Mouse (Mus musculus): ENCODE data around the gene Itga2. TPM values are rescaled to one million over a fixed set of nuclear protein-coding genes. Genes with fewer than 3 reads are reported as not detected.

Itga2 gene
- total RNA-seq, 2 experiments from 2014 or later = 4.5 to 7.5 TPM

DNA sequence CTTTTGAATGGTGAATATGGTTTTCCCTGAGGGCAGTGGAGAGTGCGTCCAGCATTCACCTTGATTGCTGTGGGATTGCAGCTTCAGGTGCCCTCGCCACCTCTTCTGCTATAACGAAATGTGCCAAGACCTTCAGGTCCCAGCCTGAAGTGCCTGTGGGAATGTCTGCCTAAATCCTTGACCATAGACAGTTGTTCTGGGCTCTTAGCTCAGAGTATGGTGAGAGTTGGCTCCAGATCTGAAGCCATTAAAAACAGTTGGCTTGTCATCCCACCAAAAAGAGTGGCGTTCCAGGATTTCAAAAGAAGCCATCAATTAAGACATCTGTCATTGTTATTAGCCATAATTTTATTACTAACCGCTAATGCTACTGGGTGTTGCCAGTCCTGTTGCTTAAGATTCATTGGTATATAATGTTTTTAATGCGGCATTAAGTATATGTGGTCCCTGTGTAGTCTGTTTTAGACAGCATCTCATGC, 106.5 kb downstream of the Itga2 start:
- DNase-seq (ENCODE audit: low spot score in 2 of 2) = no peak

DNA sequence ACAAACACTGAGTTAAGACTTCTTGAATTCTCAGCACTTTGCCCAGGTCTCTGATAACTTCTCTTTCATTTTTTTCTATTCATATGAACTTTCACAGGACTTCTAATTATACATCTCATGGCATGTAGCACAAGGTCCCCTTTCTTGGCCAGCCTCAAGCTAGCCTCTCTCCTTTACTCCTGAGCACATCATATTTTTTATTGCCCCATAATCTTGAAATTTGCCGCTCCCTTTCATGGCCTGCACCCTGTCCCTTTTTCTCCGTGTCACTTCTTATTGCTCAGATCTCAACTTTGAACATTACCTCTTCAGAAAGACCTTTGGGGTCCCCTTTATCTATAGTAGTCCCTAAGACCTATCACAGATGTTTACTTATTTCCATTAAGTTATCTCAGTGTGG, 109.0 kb downstream of the Itga2 start:
- no peak for DNase-seq (ENCODE audit: low spot score in 2 of 2)

DNA sequence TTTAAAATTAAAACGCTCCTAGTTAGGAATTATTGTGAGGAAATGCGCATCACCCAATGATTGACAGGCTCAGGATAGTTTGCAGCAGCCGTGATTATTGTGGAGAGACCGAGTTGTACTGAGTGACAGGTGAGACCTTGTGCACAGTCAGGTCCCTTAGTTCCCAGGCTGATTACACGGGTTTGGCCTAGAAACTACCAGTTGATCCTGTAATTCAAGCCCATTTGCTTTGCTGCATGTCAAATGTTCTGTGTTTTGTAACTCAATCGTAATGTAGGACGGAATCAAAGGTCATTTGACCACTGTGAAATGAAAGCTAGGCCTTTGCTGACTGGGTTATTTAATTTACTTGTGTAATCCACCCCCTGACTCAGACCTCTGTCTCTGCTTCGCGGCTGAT, 113.4 kb downstream of the Itga2 start:
- no peak for DNase-seq (ENCODE audit: low spot score in 2 of 2)

DNA sequence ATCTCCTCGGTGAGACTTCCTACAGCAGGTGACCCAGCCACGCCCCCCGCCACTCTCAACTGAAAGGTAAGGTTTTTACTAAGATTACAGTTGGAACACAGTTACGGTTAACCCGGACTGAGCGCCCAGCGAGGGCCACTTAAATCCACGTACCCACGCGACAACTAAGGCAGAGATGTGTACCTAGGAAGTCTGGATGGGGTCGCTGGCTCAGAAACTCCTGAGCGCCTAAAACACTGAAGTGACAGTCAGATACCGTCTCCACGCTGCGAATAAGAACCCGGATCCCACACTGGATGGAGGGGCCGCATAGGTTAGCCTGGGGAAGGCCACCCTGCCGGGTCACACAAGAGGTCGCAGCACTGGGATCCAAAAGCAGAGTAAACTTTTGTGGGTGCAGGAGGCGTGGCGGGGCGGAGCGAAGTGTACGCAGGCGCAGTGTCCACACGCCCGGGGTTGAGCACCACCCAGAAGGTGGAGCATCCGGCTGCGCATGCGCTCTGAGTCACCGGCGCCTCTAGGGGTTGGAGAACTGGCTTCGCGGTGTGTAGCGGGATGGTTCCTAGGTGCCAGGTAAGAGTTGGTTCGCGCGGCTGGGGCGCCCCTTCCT, 114.0 kb downstream of the Itga2 start, which contains the start of gene Mocs2:
Gene Mocs2 (plus strand): TSS at position 486 of the 610 bp plus-strand sequence.
- peak; percentile 89 for DNase-seq (ENCODE audit: low spot score in 2 of 2)

DNA sequence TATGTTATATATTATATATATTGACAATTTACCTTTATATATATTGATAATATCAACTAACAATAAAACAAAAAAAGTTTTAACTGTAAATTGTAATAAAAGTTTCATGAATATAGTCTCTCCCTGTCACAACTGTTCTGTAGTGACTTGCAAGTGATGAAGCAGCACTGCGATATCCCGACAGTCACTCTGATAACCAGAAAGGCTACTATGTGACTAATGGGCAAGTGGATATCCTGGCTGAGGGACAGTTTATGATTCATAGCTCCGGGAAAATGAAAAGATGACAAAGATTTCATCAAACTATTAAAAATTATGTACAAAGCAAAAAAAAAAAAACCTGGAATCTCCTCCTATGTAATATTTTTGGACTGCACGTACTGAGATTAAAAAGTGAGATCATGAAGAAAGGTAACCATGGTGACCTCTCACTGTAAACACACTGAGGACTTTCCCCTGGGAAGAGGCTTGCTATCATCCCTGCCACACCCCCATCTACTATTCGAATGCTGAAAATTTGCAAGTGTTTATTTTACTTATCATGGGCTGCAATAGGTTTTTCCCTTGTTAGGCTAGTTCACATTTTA, 122.2 kb downstream of the Itga2 start:
- DNase-seq (ENCODE audit: low spot score in 2 of 2) = no peak

DNA sequence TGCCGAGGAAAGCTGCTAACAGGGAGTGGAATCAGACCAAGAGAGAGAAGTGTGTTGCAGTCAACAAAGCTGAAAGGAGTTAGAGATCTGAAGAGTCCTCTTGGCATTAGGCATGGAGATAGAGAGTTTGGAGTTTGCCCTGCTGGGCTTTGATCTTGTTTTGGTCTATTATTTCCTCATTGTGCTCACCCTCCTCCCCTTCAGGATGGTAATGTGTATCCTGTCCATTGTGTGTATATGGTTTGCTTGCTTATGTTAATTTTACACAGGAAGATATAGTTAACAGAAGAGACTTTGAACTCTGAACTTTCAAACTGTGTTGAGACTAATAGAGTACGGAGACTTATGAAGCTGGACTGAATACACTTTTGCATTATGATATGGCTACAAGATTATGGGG, 128.9 kb downstream of the Itga2 start:
- no peak for DNase-seq (ENCODE audit: low spot score in 2 of 2)

DNA sequence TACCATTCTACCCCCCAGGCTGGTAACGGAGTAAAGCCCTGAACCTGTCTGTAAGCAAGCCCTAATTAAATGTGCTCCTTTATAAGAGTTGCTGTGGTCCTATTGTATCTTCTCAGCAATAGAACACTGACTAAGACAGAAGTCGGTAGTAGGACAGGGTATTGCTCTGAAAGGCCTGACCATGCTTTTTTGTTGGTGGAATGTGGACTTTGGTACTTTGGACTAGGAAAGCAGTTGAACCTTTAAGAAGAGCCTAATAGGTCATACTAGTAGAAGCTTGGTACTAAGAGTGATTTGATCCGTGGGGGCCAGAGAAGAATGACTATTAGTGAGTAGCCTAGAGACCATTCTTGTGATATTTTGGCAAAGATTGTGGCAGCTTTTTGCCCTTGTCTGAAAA, 130.0 kb downstream of the Itga2 start:
- no peak for DNase-seq (ENCODE audit: low spot score in 2 of 2)

DNA sequence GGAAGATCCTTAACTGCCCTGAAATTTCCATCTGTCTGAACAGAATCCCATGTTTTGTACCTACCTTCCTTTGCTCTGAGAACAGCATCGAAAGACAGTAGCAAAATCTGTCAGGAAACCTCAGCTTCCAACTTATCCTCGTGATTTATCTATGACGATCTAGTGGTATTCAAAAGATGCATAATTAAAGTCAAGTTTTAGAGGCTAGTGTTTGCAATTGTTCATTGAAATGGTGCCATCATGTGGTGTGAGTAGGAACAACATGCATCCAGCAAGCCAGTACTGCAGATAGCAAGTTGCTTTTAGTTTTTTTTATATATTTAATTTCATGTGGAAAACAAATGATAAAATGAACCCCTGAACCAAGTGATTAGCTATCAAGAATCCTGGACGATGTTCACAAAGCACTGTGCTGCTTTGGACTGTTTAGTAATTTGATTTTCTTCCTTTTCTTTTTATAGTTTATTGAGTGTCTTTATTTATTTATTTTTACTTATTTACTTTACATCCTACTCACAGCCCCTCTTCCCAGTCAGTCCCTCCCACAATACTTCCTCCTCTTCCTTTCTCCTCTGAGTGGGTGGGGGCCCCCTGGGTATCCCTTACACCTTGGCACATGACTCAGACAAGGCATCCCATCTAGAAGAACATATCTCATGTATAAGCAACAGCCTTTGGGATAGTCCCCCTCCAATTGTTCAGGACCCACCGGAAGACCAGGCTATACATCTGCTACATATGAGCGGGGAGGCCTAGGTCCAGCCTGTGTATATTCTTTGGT, 138.5 kb downstream of the Itga2 start:
- DNase-seq (ENCODE audit: low spot score in 2 of 2) = no peak

DNA sequence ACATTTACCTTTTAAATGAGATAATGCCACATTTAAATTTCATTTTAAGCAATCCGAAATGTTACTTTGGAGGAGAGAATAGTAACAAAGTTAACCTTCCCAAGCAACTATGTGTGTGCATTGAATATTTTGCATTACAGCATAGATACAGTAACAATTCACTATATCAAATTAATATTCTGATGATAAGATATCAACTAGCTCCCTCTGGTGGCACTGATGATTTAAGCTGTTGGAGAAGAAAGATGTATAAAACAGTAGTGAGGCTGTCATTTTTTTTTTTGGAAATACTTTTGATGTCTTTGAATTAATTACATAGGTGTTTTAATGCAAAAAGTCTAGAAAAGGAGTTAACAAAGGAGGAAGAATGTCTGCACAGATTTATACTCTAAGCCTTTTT, 140.4 kb downstream of the Itga2 start:
- no peak for DNase-seq (ENCODE audit: low spot score in 2 of 2)

Other genes with a start within 250 kb of the Itga2 start
- 100 to 1,000 TPM; 127 to 146 TPM for gene Mocs2, start 113.9 kb downstream of the Itga2 start, total RNA-seq (2021)
- gene Pelo, start 158.1 kb upstream of the Itga2 start, total RNA-seq (2021) = 10 to 100 TPM; 26.7 to 28.7 TPM
- gene Gm49395, start 169.8 kb upstream of the Itga2 start, total RNA-seq (2021) = 10 to 100 TPM in 1 of 2 experiments, 1 to 10 TPM in 1; 7.9 to 14.8 TPM
- gene Itga1, start 169.9 kb upstream of the Itga2 start, total RNA-seq (2021) = 10 to 100 TPM; 25.9 to 32.9 TPM